Mouse (Mus musculus): Measurements from ENCODE around the gene Vasn. TPM values are rescaled to one million over a fixed set of nuclear protein-coding genes. Genes with fewer than 3 reads are reported as not detected.

The Vasn gene
- polyA plus RNA-seq, 1 experiment from 2014 or later = 20.4 TPM

- Histone ChIP-seq H3K4me1 (replicated peaks; ENCODE audit: insufficient read depth, low read length) (peaks cover 32% of the 10 kb centered on the region), H3K36me3 (ENCODE audit: insufficient read depth, low read length) (peaks cover 51% of the 10 kb centered on the region), H3K4me3 (replicated peaks; ENCODE audit: low read depth, low read length) (no peak overlapping the region), H3K4me2 (ENCODE audit: low read length) (no peak overlapping the region), H3K27me3 (ENCODE audit: insufficient read depth, low read length) (no peaks in the 10 kb centered on the region), H3K9ac (ENCODE audit: low read depth, low read length) (no peak overlapping the region), H3K9me3 (replicated peaks; ENCODE audit: low read length) (no peaks in the 10 kb centered on the region), H3K27ac (no peak overlapping the region)
- ATAC-seq (replicated peaks; ENCODE audit: low FRiP score, low read depth) = no peak
- WGBS = 81% methylated on average over 11 of the region's 11 CpGs
- no peak for DNase-seq (ENCODE audit: low spot score)
- no peak for TF ChIP-seq CTCF (IDR thresholded peaks at IDR 0.05; ENCODE audit: low read depth)
Measured at GRCm38 (mm10) chr16:4649692-4650091, 10.0 kb downstream of the Vasn start.

- Histone ChIP-seq H3K27me3 (ENCODE audit: insufficient read depth, low read length) (no peaks in the 10 kb centered on the region), H3K36me3 (ENCODE audit: insufficient read depth, low read length) (peaks cover 51% of the 10 kb centered on the region)
Measured at GRCm38 (mm10) chr16:4650161-4650560, 10.4 kb downstream of the Vasn start.

GRCm38 (mm10) chr16:4651081-4651480, 11.3 kb downstream of the Vasn start:
- TF ChIP-seq CTCF (IDR thresholded peaks at IDR 0.05; ENCODE audit: low read depth) = no peak
- Histone ChIP-seq H3K9ac (ENCODE audit: low read depth, low read length) (no peak overlapping the region), H3K4me3 (replicated peaks; ENCODE audit: low read depth, low read length) (no peak overlapping the region), H3K27me3 (ENCODE audit: insufficient read depth, low read length) (no peaks in the 10 kb centered on the region), H3K4me2 (ENCODE audit: low read length) (no peak overlapping the region), H3K4me1 (replicated peaks; ENCODE audit: insufficient read depth, low read length) (peaks cover 39% of the 10 kb centered on the region), H3K9me3 (replicated peaks; ENCODE audit: low read length) (no peaks in the 10 kb centered on the region), H3K27ac (no peak overlapping the region), H3K36me3 (ENCODE audit: insufficient read depth, low read length) (peaks cover 47% of the 10 kb centered on the region)
- ATAC-seq (replicated peaks; ENCODE audit: low FRiP score, low read depth) (no peak), DNase-seq (ENCODE audit: low spot score) (no peak)
- WGBS = 84% methylated on average over 1 of the region's 1 CpGs

More at GRCm38 (mm10) chr16:4650161-4650560, 10.4 kb downstream of the Vasn start:
- Histone ChIP-seq H3K4me1 (replicated peaks; ENCODE audit: insufficient read depth, low read length) (peaks cover 30% of the 10 kb centered on the region), H3K9me3 (replicated peaks; ENCODE audit: low read length) (no peaks in the 10 kb centered on the region), H3K4me3 (replicated peaks; ENCODE audit: low read depth, low read length) (no peak overlapping the region), H3K4me2 (ENCODE audit: low read length) (no peak overlapping the region), H3K9ac (ENCODE audit: low read depth, low read length) (no peak overlapping the region), H3K27ac (no peak overlapping the region)
- ATAC-seq (replicated peaks; ENCODE audit: low FRiP score, low read depth) = no peak
- TF ChIP-seq CTCF (IDR thresholded peaks at IDR 0.05; ENCODE audit: low read depth) = no peak
- WGBS = 92% methylated on average over 3 of the region's 3 CpGs
- no peak for DNase-seq (ENCODE audit: low spot score)

- DNase-seq (ENCODE audit: low spot score) = no peak
Measured at GRCm38 (mm10) chr16:4651624-4652023, 11.9 kb downstream of the Vasn start.

DNA sequence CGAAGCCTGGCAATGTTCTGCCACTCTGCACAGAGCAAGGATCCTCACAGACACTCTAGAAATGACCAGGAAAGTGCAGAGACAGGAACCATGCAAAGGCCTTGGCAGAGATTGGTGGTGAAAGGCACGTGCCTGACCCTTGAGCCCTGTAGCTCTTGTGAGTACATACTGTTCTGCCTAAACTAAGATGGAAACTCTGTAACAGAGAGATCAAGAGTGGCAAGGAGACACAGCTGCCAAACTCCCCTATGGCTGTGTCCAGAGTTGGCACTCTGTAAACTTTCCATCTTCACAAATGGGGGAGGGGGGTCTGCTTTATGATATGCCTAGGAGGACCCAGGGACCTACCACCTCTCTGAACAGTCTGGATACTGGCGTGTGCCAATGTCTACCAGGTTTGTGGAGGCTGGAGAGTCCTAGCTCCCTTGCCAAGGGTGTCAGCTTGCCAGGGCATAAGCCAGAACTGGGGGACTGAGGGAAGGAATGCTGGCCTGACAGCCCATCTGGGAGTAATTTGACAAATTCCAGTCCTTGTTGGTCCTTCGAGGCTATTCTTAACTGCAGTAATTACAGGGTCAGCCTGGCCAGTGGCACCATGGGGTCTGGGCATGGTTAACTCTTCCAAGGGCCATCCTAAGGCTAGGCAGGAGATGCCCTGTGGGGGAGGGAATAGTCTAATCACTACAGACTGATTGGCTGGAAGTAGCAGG, 13.1 kb downstream of the Vasn start:
- Histone ChIP-seq H3K27me3 (ENCODE audit: insufficient read depth, low read length) (no peaks in the 10 kb centered on the region), H3K4me3 (replicated peaks; ENCODE audit: low read depth, low read length) (no peak overlapping the region), H3K27ac (no peak overlapping the region), H3K4me1 (replicated peaks; ENCODE audit: insufficient read depth, low read length) (peaks cover 32% of the 10 kb centered on the region), H3K9me3 (replicated peaks; ENCODE audit: low read length) (no peaks in the 10 kb centered on the region), H3K9ac (ENCODE audit: low read depth, low read length) (no peak overlapping the region), H3K36me3 (ENCODE audit: insufficient read depth, low read length) (peaks cover 47% of the 10 kb centered on the region), H3K4me2 (ENCODE audit: low read length) (no peak overlapping the region)
- WGBS = 62% methylated on average over 4 of the region's 4 CpGs
- no peak for TF ChIP-seq CTCF (IDR thresholded peaks at IDR 0.05; ENCODE audit: low read depth)
- no peak for ATAC-seq (replicated peaks; ENCODE audit: low FRiP score, low read depth)
- DNase-seq (ENCODE audit: low spot score) = no peak

More at GRCm38 (mm10) chr16:4651624-4652023, 11.9 kb downstream of the Vasn start:
- Histone ChIP-seq H3K9ac (ENCODE audit: low read depth, low read length) (peak overlapping the region; percentile 23; the same call in 1 of the 2 replicates), H3K4me3 (replicated peaks; ENCODE audit: low read depth, low read length) (no peak overlapping the region), H3K4me1 (replicated peaks; ENCODE audit: insufficient read depth, low read length) (peaks cover 39% of the 10 kb centered on the region), H3K36me3 (ENCODE audit: insufficient read depth, low read length) (peaks cover 47% of the 10 kb centered on the region), H3K4me2 (ENCODE audit: low read length) (no peak overlapping the region), H3K27ac (no peak overlapping the region), H3K9me3 (replicated peaks; ENCODE audit: low read length) (no peaks in the 10 kb centered on the region), H3K27me3 (ENCODE audit: insufficient read depth, low read length) (no peaks in the 10 kb centered on the region)
- 66% methylated on average over 7 of the region's 7 CpGs for WGBS
- no peak for ATAC-seq (replicated peaks; ENCODE audit: low FRiP score, low read depth)
- TF ChIP-seq CTCF (IDR thresholded peaks at IDR 0.05; ENCODE audit: low read depth) = no peak

- H3K4me3 ChIP-seq (replicated peaks; ENCODE audit: low read depth, low read length) = no peak overlapping the region
- H3K36me3 ChIP-seq (ENCODE audit: insufficient read depth, low read length) = peaks cover 29% of the 10 kb centered on the region
- H3K27me3 ChIP-seq (ENCODE audit: insufficient read depth, low read length) = no peaks in the 10 kb centered on the region
- H3K9ac ChIP-seq (ENCODE audit: low read depth, low read length) = no peak overlapping the region
- ATAC-seq (replicated peaks; ENCODE audit: low FRiP score, low read depth) (no peak), DNase-seq (ENCODE audit: low spot score) (peak; percentile 51)
- H3K4me1 ChIP-seq (replicated peaks; ENCODE audit: insufficient read depth, low read length) = peaks cover 28% of the 10 kb centered on the region; the same call in 1 of the 2 replicates
- H3K4me2 ChIP-seq (ENCODE audit: low read length) = no peak overlapping the region
- 57% methylated on average over 10 of the region's 10 CpGs for WGBS
- peak; percentile 59 for TF ChIP-seq CTCF (IDR thresholded peaks at IDR 0.05; ENCODE audit: low read depth)
- H3K27ac ChIP-seq = peak overlapping the region; percentile 78
- H3K9me3 ChIP-seq (replicated peaks; ENCODE audit: low read length) = no peaks in the 10 kb centered on the region
Measured at GRCm38 (mm10) chr16:4654706-4655105, 15.0 kb downstream of the Vasn start.

Measured in kidney, postnatal 0 days (tissue).